In genomic region chr2:59828103-59828655, GRCm38 (mm10) we compare ENCODE assay signal across 11 mouse cellular contexts. TPM values are rescaled to one million over a fixed set of nuclear protein-coding genes. Genes with fewer than 3 reads are reported as not detected.
DNase-seq lines count a peak whose midpoint lies in the region; ATAC-seq lines count a peak whose summit lies in the region.
"Had no signal": no experiment of that assay in that cellular context is flagged by ENCODE, and none has a peak within 500 bp of the region (broad histone marks: within the 10 kb centered on the region; RNA-seq: fewer than 3 reads in every experiment).

No protein-coding gene starts in this region.

- H3K9me3 ChIP-seq in hindbrain, embryonic 14.5 days (ENCODE audit: control insufficient read depth, low read length), result no peaks in the 10 kb centered on the region
- H3K9me3 ChIP-seq in hindbrain, embryonic 16.5 days (ENCODE audit: control insufficient read depth, low read length), result no peaks in the 10 kb centered on the region
- H3K9me3 ChIP-seq in midbrain, embryonic 16.5 days (replicated peaks; ENCODE audit: control insufficient read depth, low read length, poor library complexity, severe bottlenecking), result no peaks in the 10 kb centered on the region
- no peaks in the 10 kb centered on the region for H3K9me3 ChIP-seq in midbrain, embryonic 14.5 days (ENCODE audit: control insufficient read depth, low read length)
- H3K9me3 ChIP-seq in forebrain, embryonic 15.5 days, result no peaks in the 10 kb centered on the region
- H3K9me3 ChIP-seq: limb, embryonic 13.5 days; neural tube, embryonic 13.5 days; stomach, embryonic 15.5 days had no signal

- no peak overlapping the region for H3K4me2 ChIP-seq in hindbrain, embryonic 14.5 days (replicated peaks)
- no peak overlapping the region for H3K4me2 ChIP-seq in hindbrain, embryonic 16.5 days (ENCODE audit: low read length)
- no peak overlapping the region for H3K4me2 ChIP-seq in midbrain, embryonic 16.5 days (ENCODE audit: low read length)
- H3K4me2 ChIP-seq in midbrain, embryonic 14.5 days (ENCODE audit: low read length), result no peak overlapping the region
- H3K4me2 ChIP-seq in forebrain, embryonic 15.5 days (replicated peaks), result no peak overlapping the region
- H3K4me2 ChIP-seq: neural tube, embryonic 13.5 days; stomach, embryonic 15.5 days had no signal

- H3K4me3 ChIP-seq in hindbrain, embryonic 14.5 days (replicated peaks; ENCODE audit: low read length), result no peak overlapping the region
- no peak overlapping the region for H3K4me3 ChIP-seq in hindbrain, embryonic 16.5 days (ENCODE audit: low read length)
- H3K4me3 ChIP-seq in midbrain, embryonic 16.5 days (ENCODE audit: low read depth, low read length), result no peak overlapping the region
- H3K4me3 ChIP-seq in midbrain, embryonic 14.5 days (replicated peaks; ENCODE audit: low read depth, low read length), result no peak overlapping the region
- no peak overlapping the region for H3K4me3 ChIP-seq in forebrain, embryonic 15.5 days
- H3K4me3 ChIP-seq: limb, embryonic 13.5 days; neural tube, embryonic 13.5 days; stomach, embryonic 15.5 days had no signal

- 64% methylated on average over 11 of the region's 11 CpGs for WGBS in hindbrain, embryonic 14.5 days
- 52% methylated on average over 11 of the region's 11 CpGs for WGBS in hindbrain, embryonic 16.5 days
- WGBS in midbrain, embryonic 16.5 days, result 64% methylated on average over 11 of the region's 11 CpGs
- WGBS in midbrain, embryonic 14.5 days, result 69% methylated on average over 11 of the region's 11 CpGs
- WGBS in forebrain, embryonic 15.5 days, result 39% methylated on average over 11 of the region's 11 CpGs

- H3K9ac ChIP-seq in hindbrain, embryonic 14.5 days, result 0 out of 2 replicates have a peak overlapping the region, but pooled peaks have one; percentile 20
- H3K9ac ChIP-seq in hindbrain, embryonic 16.5 days (ENCODE audit: low read depth, low read length), result no peak overlapping the region
- no peak overlapping the region for H3K9ac ChIP-seq in midbrain, embryonic 16.5 days (ENCODE audit: low read depth, low read length)
- H3K9ac ChIP-seq in midbrain, embryonic 14.5 days (replicated peaks; ENCODE audit: low read length), result no peak overlapping the region
- H3K9ac ChIP-seq in forebrain, embryonic 15.5 days (replicated peaks), result no peak overlapping the region
- H3K9ac ChIP-seq: stomach, embryonic 15.5 days had no signal

- H3K27ac ChIP-seq in hindbrain, embryonic 14.5 days, result peak overlapping the region; percentile 63; the same call in 1 of the 2 replicates
- H3K27ac ChIP-seq in hindbrain, embryonic 16.5 days (ENCODE audit: low read depth, low read length), result no peak overlapping the region
- peak overlapping the region; percentile 69 for H3K27ac ChIP-seq in midbrain, embryonic 16.5 days (ENCODE audit: low read length)
- no peak overlapping the region for H3K27ac ChIP-seq in midbrain, embryonic 14.5 days (replicated peaks; ENCODE audit: low read depth, low read length)
- peak overlapping the region; percentile 55; the same call in 1 of the 2 replicates for H3K27ac ChIP-seq in forebrain, embryonic 15.5 days (replicated peaks)

- H3K27me3 ChIP-seq in hindbrain, embryonic 14.5 days (ENCODE audit: control insufficient read depth, insufficient read depth, low read length), result no peaks in the 10 kb centered on the region
- H3K27me3 ChIP-seq in hindbrain, embryonic 16.5 days (replicated peaks; ENCODE audit: control insufficient read depth, insufficient read depth, low read length), result no peaks in the 10 kb centered on the region
- no peaks in the 10 kb centered on the region for H3K27me3 ChIP-seq in midbrain, embryonic 16.5 days (ENCODE audit: control insufficient read depth, insufficient read depth, low read depth, low read length)
- no peaks in the 10 kb centered on the region for H3K27me3 ChIP-seq in midbrain, embryonic 14.5 days (ENCODE audit: control insufficient read depth, insufficient read depth, low read length)
- 0 out of 2 replicates have a peak, but pooled peaks cover 2% of the 10 kb centered on the region for H3K27me3 ChIP-seq in forebrain, embryonic 15.5 days
- H3K27me3 ChIP-seq: limb, embryonic 13.5 days; neural tube, embryonic 13.5 days; stomach, embryonic 15.5 days had no signal

- no peak for ATAC-seq in hindbrain, embryonic 14.5 days (ENCODE audit: low FRiP score)
- ATAC-seq in hindbrain, embryonic 16.5 days, result no peak
- ATAC-seq in midbrain, embryonic 16.5 days, result no peak
- ATAC-seq in midbrain, embryonic 14.5 days (ENCODE audit: low FRiP score, low TSS enrichment), result no peak
- ATAC-seq in forebrain, embryonic 15.5 days (replicated peaks), result no peak

- peaks cover 21% of the 10 kb centered on the region for H3K4me1 ChIP-seq in hindbrain, embryonic 14.5 days (replicated peaks; ENCODE audit: control insufficient read depth, insufficient read depth, low read length)
- H3K4me1 ChIP-seq in hindbrain, embryonic 16.5 days (ENCODE audit: control insufficient read depth, insufficient read depth, low read depth, low read length), result peaks cover 21% of the 10 kb centered on the region
- peaks cover 16% of the 10 kb centered on the region for H3K4me1 ChIP-seq in midbrain, embryonic 16.5 days (ENCODE audit: control insufficient read depth, insufficient read depth, low read length)
- H3K4me1 ChIP-seq in midbrain, embryonic 14.5 days (ENCODE audit: control insufficient read depth, insufficient read depth, low read length), result peaks cover 21% of the 10 kb centered on the region; the same call in 1 of the 2 replicates
- H3K4me1 ChIP-seq in forebrain, embryonic 15.5 days, result peaks cover 27% of the 10 kb centered on the region

- DNase-seq in hindbrain, embryonic 14.5 days (ENCODE audit: low spot score), result no peak
- no peak for DNase-seq in midbrain, embryonic 14.5 days
- DNase-seq in telencephalon, adult 2 months (ENCODE audit: low read depth, low spot score), result peak; percentile 61
- DNase-seq in thymus, postnatal 14 days, result no peak
- DNase-seq: cerebellum, postnatal 36 days had no signal

- H3K36me3 ChIP-seq in hindbrain, embryonic 14.5 days (replicated peaks; ENCODE audit: control insufficient read depth, insufficient read depth), result no peaks in the 10 kb centered on the region
- H3K36me3 ChIP-seq in hindbrain, embryonic 16.5 days (ENCODE audit: control insufficient read depth, insufficient read depth, low read length), result no peaks in the 10 kb centered on the region
- H3K36me3 ChIP-seq in midbrain, embryonic 16.5 days (ENCODE audit: control insufficient read depth, insufficient read depth, low read length), result no peaks in the 10 kb centered on the region
- H3K36me3 ChIP-seq in midbrain, embryonic 14.5 days (ENCODE audit: control insufficient read depth, insufficient read depth, low read length), result no peaks in the 10 kb centered on the region
- no peaks in the 10 kb centered on the region for H3K36me3 ChIP-seq in forebrain, embryonic 15.5 days
- H3K36me3 ChIP-seq: neural tube, embryonic 13.5 days had no signal

RNA-seq across cellular contexts. Expression of gene Wdsub1, which starts 54.2 kb away (rescaled TPM):
- 14.0 and 16.6 TPM in 2 replicates for polyA plus RNA-seq in hindbrain, embryonic 14.5 days (2014; fragmentation: Nextera tagmentation; extraction: Ambion mirVana)
- polyA plus RNA-seq in hindbrain, embryonic 16.5 days (2015; fragmentation: Nextera tagmentation; extraction: Ambion mirVana), result 18.9 and 20.4 TPM in 2 replicates
- 16.6 and 21.2 TPM in 2 replicates for polyA plus RNA-seq in midbrain, embryonic 16.5 days (2015; fragmentation: Nextera tagmentation; extraction: Ambion mirVana)
- polyA plus RNA-seq in midbrain, embryonic 14.5 days (2014; fragmentation: Nextera tagmentation; extraction: Ambion mirVana), result 9.5 and 11.1 TPM in 2 replicates
- 10.7 and 11.5 TPM in 2 replicates for polyA plus RNA-seq in forebrain, embryonic 15.5 days (2015; fragmentation: Nextera tagmentation; extraction: Ambion mirVana)

Comparison
In these comparisons a context has a peak if more than half of its experiments do, and no peak if none do; other contexts are left out.
1. H3K27ac ChIP-seq: peak in hindbrain, embryonic 14.5 days (single experiment), midbrain, embryonic 16.5 days (single experiment) and forebrain, embryonic 15.5 days (single experiment); none in hindbrain, embryonic 16.5 days (single experiment) and midbrain, embryonic 14.5 days (single experiment).